Mouse (Mus musculus): ENCODE measurements around the gene Spon1. TPM values are rescaled to one million over a fixed set of nuclear protein-coding genes. Genes with fewer than 3 reads are reported as not detected.

Spon1 gene
- total and polyA plus RNA-seq, 3 experiments, result not detected

DNA sequence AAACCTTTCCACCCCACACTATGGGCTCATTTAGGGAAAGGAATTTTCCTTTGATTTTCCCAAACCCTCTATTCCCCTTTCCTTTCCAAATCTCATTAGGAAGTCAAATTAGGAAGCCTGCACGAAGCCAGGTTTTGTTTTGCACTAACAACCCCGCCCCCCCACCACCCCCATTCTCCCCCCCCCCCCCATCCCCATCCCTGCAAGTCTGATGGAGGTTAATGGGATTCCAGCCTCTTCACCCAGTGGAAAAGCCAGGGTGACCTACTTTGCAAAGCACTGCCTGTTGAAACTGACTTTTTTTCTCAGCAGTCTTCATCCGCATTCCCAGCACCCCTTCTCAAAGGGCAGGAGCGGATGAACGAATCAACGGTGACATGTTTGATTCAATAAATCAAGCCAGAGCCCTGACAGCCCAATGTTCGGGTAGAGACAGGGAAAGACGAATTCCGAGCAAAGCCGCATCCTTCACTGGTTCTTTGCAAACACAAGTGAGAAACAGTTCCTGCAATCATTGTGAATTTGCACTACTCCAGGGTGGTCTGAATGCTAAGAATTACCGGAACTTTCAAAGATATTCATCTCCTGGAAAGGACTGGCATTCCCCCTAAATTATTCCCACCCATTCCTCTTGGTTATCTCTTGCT lies 254.4 kb downstream of the Spon1 start:
- no peak for DNase-seq (ENCODE audit: low read depth, low spot score)
- H3K9ac ChIP-seq (ENCODE audit: control insufficient read depth, low read depth, low read length, poor library complexity, severe bottlenecking), result no peak overlapping the region

DNA sequence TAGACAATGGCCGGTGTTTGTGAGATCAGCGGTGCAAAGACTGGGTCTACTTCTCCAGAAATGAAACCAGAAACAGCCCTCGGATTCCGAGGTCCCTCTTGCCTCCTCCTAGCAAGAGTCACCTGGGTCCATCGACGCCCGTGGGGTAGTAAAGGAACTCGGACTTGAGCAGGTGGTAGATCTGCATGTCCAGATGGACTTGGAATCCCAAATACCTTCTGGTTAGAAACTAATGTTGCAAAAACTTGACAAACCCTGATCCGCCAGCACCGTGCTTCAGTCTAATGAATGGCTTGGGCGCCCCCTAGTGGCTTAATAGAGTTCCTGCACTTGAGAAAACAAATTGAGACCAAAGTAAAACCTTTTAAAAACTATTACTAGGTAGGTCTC lies 254.9 kb downstream of the Spon1 start:
- Histone ChIP-seq H3K4me3 (ENCODE audit: control insufficient read depth in 1 of 2, insufficient read depth in 1 of 2, low read depth in 2 of 2, low read length in 2 of 2) (no peak overlapping the region), H3K27me3 (ENCODE audit: control insufficient read depth in 1 of 2, insufficient read depth in 2 of 2, low read length in 2 of 2) (no peaks in the 10 kb centered on the region), H3K36me3 (ENCODE audit: control insufficient read depth in 1 of 2, insufficient read depth in 2 of 2, low read length in 2 of 2) (no peaks in the 10 kb centered on the region), H3K27ac (ENCODE audit: control insufficient read depth, low read depth, low read length) (no peak overlapping the region), H3K4me1 (ENCODE audit: control insufficient read depth in 1 of 2, insufficient read depth in 2 of 2, low read length in 2 of 2) (no peaks in the 10 kb centered on the region), H3K9me3 (replicated peaks; ENCODE audit: insufficient read depth, low read length) (no peaks in the 10 kb centered on the region), H3K9ac (ENCODE audit: control insufficient read depth, low read depth, low read length, poor library complexity, severe bottlenecking) (no peak overlapping the region), H3K79me2 (ENCODE audit: control insufficient read depth, insufficient read depth, low read length, poor library complexity) (no peaks in the 10 kb centered on the region)
- TF ChIP-seq CTCF (IDR thresholded peaks at IDR 0.05 in 2 of 3, conservative IDR thresholded peaks at IDR 0.05 in 1 of 3; ENCODE audit: control insufficient read depth in 1 of 3, insufficient read depth in 1 of 3, low read depth in 2 of 3, low read length in 3 of 3, poor library complexity in 1 of 3, severe bottlenecking in 1 of 3) (peak; percentile 52 to 88 (median 73)), ZC3H11A (IDR thresholded peaks at IDR 0.05; ENCODE audit: low read depth, low read length) (peak; percentile 71), ZKSCAN1 (IDR thresholded peaks at IDR 0.05; ENCODE audit: low read depth, low read length) (no peak), ELF1 (IDR thresholded peaks at IDR 0.05; ENCODE audit: low read depth, low read length) (no peak), ZNF384 (IDR thresholded peaks at IDR 0.05; ENCODE audit: low read depth, low read length) (no peak), MAZ (IDR thresholded peaks at IDR 0.05; ENCODE audit: low read depth, low read length) (no peak), CHD1 (IDR thresholded peaks at IDR 0.05; ENCODE audit: low read depth, low read length) (no peak), SMC3 (IDR thresholded peaks at IDR 0.05; ENCODE audit: low read depth, low read length) (peak; percentile 75), RAD21 (IDR thresholded peaks at IDR 0.05; ENCODE audit: low read depth, low read length) (peak; percentile 93)
- peak; percentile 63 for DNase-seq (ENCODE audit: low read depth, low spot score)

More for the DNA sequence above, 254.4 kb downstream of the Spon1 start:
- no peaks in the 10 kb centered on the region for H3K4me1 ChIP-seq (ENCODE audit: control insufficient read depth in 1 of 2, insufficient read depth in 2 of 2, low read length in 2 of 2)
- no peak overlapping the region for H3K4me3 ChIP-seq (ENCODE audit: control insufficient read depth in 1 of 2, insufficient read depth in 1 of 2, low read depth in 2 of 2, low read length in 2 of 2)
- H3K36me3 ChIP-seq (ENCODE audit: control insufficient read depth in 1 of 2, insufficient read depth in 2 of 2, low read length in 2 of 2), result no peaks in the 10 kb centered on the region
- no peaks in the 10 kb centered on the region for H3K79me2 ChIP-seq (ENCODE audit: control insufficient read depth, insufficient read depth, low read length, poor library complexity)
- H3K27me3 ChIP-seq (ENCODE audit: control insufficient read depth in 1 of 2, insufficient read depth in 2 of 2, low read length in 2 of 2), result no peaks in the 10 kb centered on the region
- TF ChIP-seq MAFK (IDR thresholded peaks at IDR 0.05; ENCODE audit: borderline replicate concordance, low read depth, low read length) (no peak), ZC3H11A (IDR thresholded peaks at IDR 0.05; ENCODE audit: low read depth, low read length) (no peak), CHD1 (IDR thresholded peaks at IDR 0.05; ENCODE audit: low read depth, low read length) (no peak), POLR2AphosphoS5 (IDR thresholded peaks at IDR 0.05; ENCODE audit: borderline replicate concordance, low read depth, low read length) (no peak), JUND (IDR thresholded peaks at IDR 0.05; ENCODE audit: low read depth, low read length) (no peak), ETS1 (IDR thresholded peaks at IDR 0.05; ENCODE audit: low read depth, low read length) (no peak), ZNF384 (IDR thresholded peaks at IDR 0.05; ENCODE audit: low read depth, low read length) (no peak), E2F4 (IDR thresholded peaks at IDR 0.05; ENCODE audit: borderline replicate concordance, low read depth, low read length) (no peak)
- no peak overlapping the region for H3K27ac ChIP-seq (ENCODE audit: control insufficient read depth, low read depth, low read length)
- no peaks in the 10 kb centered on the region for H3K9me3 ChIP-seq (replicated peaks; ENCODE audit: insufficient read depth, low read length)

Data from MEL (cell line).